Mouse (Mus musculus) adrenal gland, postnatal 14 days (tissue): ENCODE data around the gene Spns3. TPM values are rescaled to one million over a fixed set of nuclear protein-coding genes. Genes with fewer than 3 reads are reported as not detected.
A peak's percentile ranks its signal among the peaks of the same experiment; 100 is the strongest.

Source experiments
- DNase-seq: peaks from one replicate; pipeline ENCODE4 v3.0.0; 2021; ENCODE audit warnings: mixed read lengths
- total RNA-seq: library from RNA; stranded (reverse); gene quantifications from 2 replicates; pipeline ENCODE4 v1.2.3, GENCODE M21; 2021

Spns3 gene
- total RNA-seq, 1 experiment from 2014 or later, result 0.15 TPM

GRCm38 (mm10) chr11:72518449-72518848 is 31.9 kb downstream of the Spns3 start:
- no peak for DNase-seq

GRCm38 (mm10) chr11:72514967-72515366 is 35.3 kb downstream of the Spns3 start:
- DNase-seq, result no peak

- DNase-seq, result no peak
These were observed 41.7 kb downstream of the Spns3 start for GRCm38 (mm10) chr11:72508651-72509050.

- no peak for DNase-seq
These were observed 42.7 kb downstream of the Spns3 start for GRCm38 (mm10) chr11:72507651-72508050.

- DNase-seq, result no peak
These were observed 46.1 kb downstream of the Spns3 start for GRCm38 (mm10) chr11:72504016-72504797.

- no peak for DNase-seq
These were observed 46.8 kb downstream of the Spns3 start for GRCm38 (mm10) chr11:72503501-72503921.

- no peak for DNase-seq
These were observed 48.1 kb downstream of the Spns3 start for GRCm38 (mm10) chr11:72502236-72502635.

GRCm38 (mm10) chr11:72501426-72502002 is 48.8 kb downstream of the Spns3 start:
- no peak for DNase-seq

GRCm38 (mm10) chr11:72500139-72500538 is 50.2 kb downstream of the Spns3 start:
- no peak for DNase-seq

- no peak for DNase-seq
These were observed 52.9 kb downstream of the Spns3 start for GRCm38 (mm10) chr11:72497367-72497766.

GRCm38 (mm10) chr11:72496775-72497174 is 53.5 kb downstream of the Spns3 start:
- no peak for DNase-seq

GRCm38 (mm10) chr11:72496066-72496465 is 54.2 kb downstream of the Spns3 start:
- no peak for DNase-seq

- no peak for DNase-seq
These were observed 56.0 kb downstream of the Spns3 start for GRCm38 (mm10) chr11:72494046-72494988.

- DNase-seq, result no peak
These were observed 59.0 kb downstream of the Spns3 start for GRCm38 (mm10) chr11:72491130-72491960.

- DNase-seq, result peak; percentile 94
These were observed 60.4 kb downstream of the Spns3 start, which contains the start of gene Spns2 for GRCm38 (mm10) chr11:72489881-72490301. Gene Spns2, minus strand, starts transcription at chr11:72489904.

- DNase-seq, result peak; percentile 20
These were observed 60.9 kb downstream of the Spns3 start for GRCm38 (mm10) chr11:72489397-72489796.

- DNase-seq, result peak; percentile 43
These were observed 61.5 kb downstream of the Spns3 start for GRCm38 (mm10) chr11:72488753-72489271.

GRCm38 (mm10) chr11:72487739-72488138 is 62.6 kb downstream of the Spns3 start:
- DNase-seq, result no peak

GRCm38 (mm10) chr11:72487171-72487570 is 63.1 kb downstream of the Spns3 start:
- no peak for DNase-seq

GRCm38 (mm10) chr11:72485960-72486359 is 64.3 kb downstream of the Spns3 start:
- DNase-seq, result no peak

- no peak for DNase-seq
These were observed 65.1 kb downstream of the Spns3 start for GRCm38 (mm10) chr11:72485157-72485556.
